Mouse (Mus musculus) liver, adult 2 months (tissue): ENCODE measurements at regions not wholly inside any gene's neighbourhood (a gene's known extent, or its start where the extent isn't known, plus 50 kb on each side); places are given as distances from the start of the nearest gene placed in this dataset.

Experiments
- CTCF ChIP-seq: fragments of 200-500 bp; IDR thresholded peaks from 2 replicates; pipeline ENCODE4 v1.5.1; 2011; ENCODE audit warnings: low read depth, low read length, control low read depth
- POLR2A ChIP-seq: fragments of 200-500 bp; IDR thresholded peaks from 2 replicates; pipeline ENCODE4 v1.6.1; 2011; ENCODE audit warnings: low read length, control low read depth; ENCODE audit not compliant: insufficient read depth; ENCODE audit errors: extremely low read depth

DNA sequence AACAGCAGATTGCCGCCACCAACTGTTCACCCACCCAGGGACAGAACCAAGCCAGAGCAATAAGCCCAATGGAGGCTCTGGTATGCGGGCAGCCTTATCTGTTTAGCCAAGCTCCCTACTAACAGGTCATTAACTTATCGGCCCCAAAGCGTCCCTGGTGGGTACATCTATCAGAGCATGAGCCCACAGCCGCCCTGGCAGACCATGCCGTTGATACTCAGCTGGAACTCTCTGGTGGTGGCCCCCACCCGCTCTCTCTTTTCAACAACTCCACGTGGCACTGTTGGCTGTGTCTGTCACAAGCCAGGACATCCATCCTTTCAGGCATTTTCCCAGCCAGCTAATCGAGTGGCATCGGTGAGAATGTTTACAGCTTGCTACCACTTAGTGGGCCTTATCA is 100.8 kb upstream of the Rbm19 start:
- TF ChIP-seq POLR2A (no peak), CTCF (no peak)
